Mouse (Mus musculus): ENCODE measurements around the gene Myh6. TPM values are rescaled to one million over a fixed set of nuclear protein-coding genes. Genes with fewer than 3 reads are reported as not detected.
A peak's percentile ranks its signal among the peaks of the same experiment; 100 is the strongest.

The Myh6 gene
- total and polyA plus RNA-seq, 2 experiments from 2014 or later, result 3,976 to 9,737 TPM

DNA sequence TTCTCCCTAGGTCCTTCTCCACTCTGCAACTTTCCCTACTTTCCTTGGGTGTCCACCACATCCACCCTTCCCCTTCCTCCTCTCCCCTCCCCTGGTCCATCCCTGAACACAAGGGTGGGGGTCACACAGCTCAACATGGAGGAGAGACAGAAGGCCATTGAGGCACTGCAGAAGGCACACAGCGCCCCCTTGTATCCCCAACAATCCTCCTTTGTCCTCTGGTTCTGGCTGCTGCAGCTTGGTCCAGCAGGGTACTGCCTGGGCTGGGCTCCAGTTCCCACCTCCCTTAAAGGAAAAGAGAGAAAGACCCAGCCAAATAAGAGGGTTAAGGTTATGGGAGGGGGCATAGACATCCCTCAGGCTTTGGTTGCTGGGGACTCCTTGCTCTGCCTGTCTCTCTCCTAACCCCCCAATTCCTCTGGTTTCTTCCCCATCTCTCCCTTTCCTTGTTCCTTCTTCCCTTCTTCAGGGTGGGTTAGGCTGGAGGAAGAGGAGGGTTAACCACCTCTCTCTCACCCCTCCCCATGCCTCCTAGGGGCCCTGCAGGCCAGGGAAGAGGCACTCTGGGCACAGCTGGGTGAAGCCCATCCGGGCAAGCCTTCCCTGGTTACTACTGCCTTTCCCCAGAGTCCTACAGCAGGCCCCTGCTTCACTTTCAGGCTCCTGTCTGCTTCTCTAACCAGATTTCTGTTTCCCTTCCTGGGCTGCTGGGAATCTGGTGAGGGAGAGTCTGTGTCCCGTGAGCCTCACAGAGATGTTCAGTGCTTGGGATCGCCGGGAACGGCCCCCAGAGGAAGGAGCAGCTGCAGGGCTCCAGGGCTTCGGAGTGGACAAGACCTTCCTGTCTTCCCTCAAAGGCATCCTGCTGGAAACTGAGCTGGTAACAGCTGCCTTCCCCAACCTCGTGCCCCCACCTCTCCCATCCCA, 30.6 kb downstream of the Myh6 start, which contains the start of gene Cmtm5:
Gene Cmtm5, plus strand, starts transcription at position 358 of the 927 bp plus-strand sequence.
- WGBS, result 27% methylated on average over 8 of the region's 8 CpGs
- H3K9ac ChIP-seq (replicated peaks; ENCODE audit: low read depth, low read length), result no peak within 1 kb of the TSS

DNA sequence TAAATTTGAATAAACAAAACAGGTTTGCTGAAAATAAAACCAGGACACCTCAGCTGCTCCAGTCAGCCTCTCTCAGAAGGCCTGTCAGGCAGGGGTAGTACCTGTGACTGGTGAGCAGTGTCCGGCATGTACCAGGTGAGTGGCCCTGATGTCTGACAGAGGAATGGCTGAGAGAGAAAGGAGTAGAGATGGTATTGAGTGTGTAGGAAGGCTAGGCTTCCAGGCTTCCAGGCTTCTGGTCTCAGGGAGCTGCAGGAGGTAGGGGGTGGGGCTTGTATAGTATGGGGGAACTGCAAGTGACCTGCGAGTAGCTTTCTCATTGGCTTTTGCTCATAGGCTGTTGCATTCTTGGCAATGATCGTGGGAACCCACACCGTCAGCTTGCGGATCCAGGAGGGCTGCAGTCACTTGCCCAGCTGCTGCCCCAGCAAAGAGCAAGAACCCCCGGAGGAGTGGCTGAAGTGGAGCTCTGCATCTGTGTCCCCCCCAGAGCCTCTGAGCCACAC, 34.0 kb downstream of the Myh6 start, which contains the start of gene Il25:
Gene Il25, plus strand, starts transcription at position 51 of the 506 bp plus-strand sequence.
- no peak within 1 kb of the TSS for H3K4me2 ChIP-seq (ENCODE audit: low read depth, low read length)
- ATAC-seq (ENCODE audit: insufficient read depth, low read depth), result no peak

More for the DNA sequence above, 30.6 kb downstream of the Myh6 start, which contains the start of gene Cmtm5:
- H3K4me1 ChIP-seq (ENCODE audit: control insufficient read depth, insufficient read depth), result no peaks in the 10 kb centered on the region; the same call in 1 of the 2 replicates
- peaks cover 9% of the 10 kb centered on the region for H3K36me3 ChIP-seq (replicated peaks; ENCODE audit: control insufficient read depth, insufficient read depth, low read length)
- TF ChIP-seq EP300 (IDR thresholded peaks at IDR 0.05; ENCODE audit: low read depth) (no peak), CTCF (IDR thresholded peaks at IDR 0.05; ENCODE audit: low read depth) (peak; percentile 10; the same call in 1 of the 2 replicates)
- ATAC-seq (ENCODE audit: insufficient read depth, low read depth), result no peak
- no peak for DNase-seq (ENCODE audit: low spot score)
- H3K4me3 ChIP-seq (ENCODE audit: low read depth, low read length), result no peak within 1 kb of the TSS
- no peak within 1 kb of the TSS for H3K4me2 ChIP-seq (ENCODE audit: low read depth, low read length)
- no peaks in the 10 kb centered on the region for H3K9me3 ChIP-seq (replicated peaks; ENCODE audit: control insufficient read depth, low read length)
- H3K27me3 ChIP-seq (ENCODE audit: control insufficient read depth, insufficient read depth, low read length), result no peaks in the 10 kb centered on the region
- peak within 1 kb of the TSS; percentile 21; the same call in 1 of the 2 replicates for H3K27ac ChIP-seq (ENCODE audit: low read depth)

DNA sequence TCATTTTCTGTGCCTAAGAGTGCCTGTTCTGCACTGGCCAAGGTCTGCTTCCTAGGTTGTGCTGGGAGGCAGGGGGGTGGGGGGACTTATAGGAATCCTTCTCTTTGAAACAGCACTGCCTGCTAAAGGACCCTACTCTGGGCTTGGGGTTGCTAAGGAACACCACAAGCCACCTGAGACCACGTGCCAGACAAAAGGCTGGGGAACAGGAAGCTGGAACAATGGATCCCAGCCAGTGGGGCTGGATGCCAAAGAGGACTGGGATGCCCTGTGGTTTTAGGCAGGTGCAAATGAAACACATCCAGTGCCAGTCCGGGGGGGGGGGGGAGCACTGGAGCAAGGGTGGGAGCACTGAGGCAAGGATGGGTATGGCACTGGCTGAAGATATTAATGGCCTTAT, 36.3 kb downstream of the Myh6 start:
- Histone ChIP-seq H3K9me3 (replicated peaks; ENCODE audit: control insufficient read depth, low read length) (no peaks in the 10 kb centered on the region), H3K27ac (ENCODE audit: low read depth) (no peak overlapping the region), H3K27me3 (ENCODE audit: control insufficient read depth, insufficient read depth, low read length) (no peaks in the 10 kb centered on the region), H3K9ac (replicated peaks; ENCODE audit: low read depth, low read length) (no peak overlapping the region), H3K4me3 (ENCODE audit: low read depth, low read length) (no peak overlapping the region), H3K4me2 (ENCODE audit: low read depth, low read length) (no peak overlapping the region), H3K4me1 (ENCODE audit: control insufficient read depth, insufficient read depth) (no peaks in the 10 kb centered on the region; the same call in 1 of the 2 replicates), H3K36me3 (replicated peaks; ENCODE audit: control insufficient read depth, insufficient read depth, low read length) (no peaks in the 10 kb centered on the region)
- DNase-seq (ENCODE audit: low spot score), result no peak
- no peak for ATAC-seq (ENCODE audit: insufficient read depth, low read depth)
- TF ChIP-seq EP300 (IDR thresholded peaks at IDR 0.05; ENCODE audit: low read depth), result no peak
- TF ChIP-seq CTCF (IDR thresholded peaks at IDR 0.05; ENCODE audit: low read depth), result no peak
- 22% methylated on average over 2 of the region's 2 CpGs for WGBS

More for the DNA sequence above, 34.0 kb downstream of the Myh6 start, which contains the start of gene Il25:
- TF ChIP-seq CTCF (IDR thresholded peaks at IDR 0.05; ENCODE audit: low read depth), result no peak
- TF ChIP-seq EP300 (IDR thresholded peaks at IDR 0.05; ENCODE audit: low read depth), result no peak
- H3K4me1 ChIP-seq (ENCODE audit: control insufficient read depth, insufficient read depth), result no peaks in the 10 kb centered on the region; the same call in 1 of the 2 replicates
- no peak within 1 kb of the TSS for H3K4me3 ChIP-seq (ENCODE audit: low read depth, low read length)
- no peaks in the 10 kb centered on the region for H3K9me3 ChIP-seq (replicated peaks; ENCODE audit: control insufficient read depth, low read length)
- H3K27ac ChIP-seq (ENCODE audit: low read depth), result no peak within 1 kb of the TSS
- no peak within 1 kb of the TSS for H3K9ac ChIP-seq (replicated peaks; ENCODE audit: low read depth, low read length)
- H3K27me3 ChIP-seq (ENCODE audit: control insufficient read depth, insufficient read depth, low read length), result no peaks in the 10 kb centered on the region
- H3K36me3 ChIP-seq (replicated peaks; ENCODE audit: control insufficient read depth, insufficient read depth, low read length), result no peaks in the 10 kb centered on the region
- DNase-seq (ENCODE audit: low spot score), result no peak
- WGBS, result 24% methylated on average over 6 of the region's 6 CpGs

DNA sequence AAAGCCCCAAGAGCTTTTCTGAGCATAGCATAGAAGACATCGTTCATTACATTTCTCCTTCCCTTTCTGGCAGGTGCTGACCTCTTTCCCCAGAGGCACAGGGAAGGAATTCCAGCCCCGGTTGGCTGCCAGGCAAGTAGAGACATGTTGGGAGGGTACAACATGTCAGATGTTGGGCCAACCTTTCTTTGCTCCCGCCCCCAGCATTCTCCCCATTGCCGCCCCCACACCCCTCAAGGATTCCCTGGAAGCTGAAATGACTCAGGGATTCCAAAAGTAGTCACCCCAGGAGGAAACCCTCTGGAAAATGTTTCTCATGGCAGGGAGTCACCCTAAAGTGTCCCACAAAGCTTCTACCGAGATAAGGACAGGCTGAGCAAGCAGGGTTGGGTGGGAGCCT, 36.9 kb downstream of the Myh6 start:
- Histone ChIP-seq H3K27me3 (ENCODE audit: control insufficient read depth, insufficient read depth, low read length) (no peaks in the 10 kb centered on the region), H3K4me3 (ENCODE audit: low read depth, low read length) (no peak overlapping the region), H3K9me3 (replicated peaks; ENCODE audit: control insufficient read depth, low read length) (no peaks in the 10 kb centered on the region), H3K27ac (ENCODE audit: low read depth) (no peak overlapping the region), H3K36me3 (replicated peaks; ENCODE audit: control insufficient read depth, insufficient read depth, low read length) (no peaks in the 10 kb centered on the region), H3K4me2 (ENCODE audit: low read depth, low read length) (no peak overlapping the region), H3K9ac (replicated peaks; ENCODE audit: low read depth, low read length) (no peak overlapping the region), H3K4me1 (ENCODE audit: control insufficient read depth, insufficient read depth) (no peaks in the 10 kb centered on the region; the same call in 1 of the 2 replicates)
- TF ChIP-seq EP300 (IDR thresholded peaks at IDR 0.05; ENCODE audit: low read depth) (no peak), CTCF (IDR thresholded peaks at IDR 0.05; ENCODE audit: low read depth) (no peak)
- 53% methylated on average over 5 of the region's 5 CpGs for WGBS
- ATAC-seq (ENCODE audit: insufficient read depth, low read depth), result no peak
- no peak for DNase-seq (ENCODE audit: low spot score)

DNA sequence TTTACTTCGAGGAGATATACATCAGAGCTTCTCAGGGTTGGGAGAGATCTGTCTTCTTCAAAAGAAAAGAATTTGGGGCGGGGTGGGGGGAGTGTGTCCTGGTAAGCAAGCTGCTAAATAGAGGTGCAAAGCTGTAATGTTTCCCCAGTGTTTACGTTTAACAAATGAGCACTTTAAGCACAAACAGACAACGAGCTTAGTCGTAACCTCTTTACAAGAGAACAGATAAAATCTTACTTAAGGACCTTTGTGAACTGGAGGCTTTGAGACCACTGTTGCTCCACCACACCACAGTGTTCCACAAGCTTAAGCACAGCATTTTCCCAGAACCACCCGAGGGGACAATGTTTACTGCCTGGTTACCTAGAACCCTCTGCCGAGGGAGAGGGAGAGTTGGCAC, 39.4 kb downstream of the Myh6 start:
- Histone ChIP-seq H3K9me3 (replicated peaks; ENCODE audit: control insufficient read depth, low read length) (no peaks in the 10 kb centered on the region), H3K27ac (ENCODE audit: low read depth) (peak overlapping the region; percentile 82; the same call in 1 of the 2 replicates), H3K4me2 (ENCODE audit: low read depth, low read length) (0 out of 2 replicates have a peak overlapping the region, but pooled peaks have one; percentile 81), H3K4me1 (ENCODE audit: control insufficient read depth, insufficient read depth) (peaks cover 3% of the 10 kb centered on the region; the same call in 1 of the 2 replicates), H3K36me3 (replicated peaks; ENCODE audit: control insufficient read depth, insufficient read depth, low read length) (no peaks in the 10 kb centered on the region), H3K4me3 (ENCODE audit: low read depth, low read length) (no peak overlapping the region), H3K9ac (replicated peaks; ENCODE audit: low read depth, low read length) (no peak overlapping the region), H3K27me3 (ENCODE audit: control insufficient read depth, insufficient read depth, low read length) (no peaks in the 10 kb centered on the region)
- ATAC-seq (ENCODE audit: insufficient read depth, low read depth) (no peak), DNase-seq (ENCODE audit: low spot score) (no peak)
- no peak for TF ChIP-seq EP300 (IDR thresholded peaks at IDR 0.05; ENCODE audit: low read depth)
- TF ChIP-seq CTCF (IDR thresholded peaks at IDR 0.05; ENCODE audit: low read depth), result no peak
- WGBS, result 45% methylated on average over 7 of the region's 7 CpGs

Measured in heart, postnatal 0 days (tissue).